Mouse (Mus musculus) neural tube, embryonic 13.5 days (tissue): Measurements from ENCODE around the gene Pdk3. TPM values are rescaled to one million over a fixed set of nuclear protein-coding genes. Genes with fewer than 3 reads are reported as not detected.

Experiments used
- ATAC-seq: fragments of 200-750 bp; cut with Nextera tagmentation; 2 replicates; pipeline ENCODE4 v1.8.0; 2017; ENCODE audit warnings: low read depth, mild to moderate bottlenecking, moderate TSS enrichment, moderate library complexity
- H3K27ac ChIP-seq: fragments of 300-500 bp; sonication (generic); replicated peaks from 2 replicates; pipeline ENCODE4 v1.5.1; 2015; ENCODE audit warnings: moderate library complexity, mild to moderate bottlenecking, inconsistent platforms
- H3K27me3 ChIP-seq: fragments of 300-500 bp; sonication (generic); 2 replicates; pipeline ENCODE4 v1.6.1; 2015; ENCODE audit warnings: mild to moderate bottlenecking, inconsistent platforms
- H3K36me3 ChIP-seq: fragments of 300-500 bp; sonication (generic); 2 replicates; pipeline ENCODE4 v1.6.1; 2015; ENCODE audit warnings: mild to moderate bottlenecking, inconsistent platforms
- H3K4me1 ChIP-seq: fragments of 300-500 bp; sonication (generic); replicated peaks from 2 replicates; pipeline ENCODE4 v1.6.1; 2015; ENCODE audit warnings: inconsistent platforms
- H3K4me2 ChIP-seq: fragments of 300-500 bp; sonication (generic); 2 replicates; pipeline ENCODE4 v1.6.1; 2015; ENCODE audit warnings: inconsistent platforms, mild to moderate bottlenecking, moderate library complexity
- H3K4me3 ChIP-seq: fragments of 300-500 bp; sonication (generic); 2 replicates; pipeline ENCODE4 v1.5.1; 2015; ENCODE audit warnings: mild to moderate bottlenecking, inconsistent platforms
- H3K9ac ChIP-seq: fragments of 300-500 bp; sonication (generic); 2 replicates; pipeline ENCODE4 v1.6.1; 2015; ENCODE audit warnings: moderate library complexity, mild to moderate bottlenecking, inconsistent platforms
- H3K9me3 ChIP-seq: fragments of 300-500 bp; sonication (generic); 2 replicates; pipeline ENCODE4 v1.6.1; 2016; ENCODE audit warnings: inconsistent platforms
- WGBS: fragments of 180-500 bp; shearing (Covaris S2); methylation state at CpG from one replicate; pipeline ENCODE4 v1.1.7; 2015; 5-methylcytosine and 5-hydroxymethylcytosine counted together
- polyA plus RNA-seq: library from polyadenylated mRNA; unstranded; fragments of >200 nt; fragmentation: Nextera tagmentation; extraction: Ambion mirVana; gene quantifications from 2 replicates; pipeline ENCODE4 v1.2.1, GENCODE M21; 2015

The Pdk3 gene
- polyA plus RNA-seq, 1 experiment from 2014 or later, result 25.5 TPM

DNA sequence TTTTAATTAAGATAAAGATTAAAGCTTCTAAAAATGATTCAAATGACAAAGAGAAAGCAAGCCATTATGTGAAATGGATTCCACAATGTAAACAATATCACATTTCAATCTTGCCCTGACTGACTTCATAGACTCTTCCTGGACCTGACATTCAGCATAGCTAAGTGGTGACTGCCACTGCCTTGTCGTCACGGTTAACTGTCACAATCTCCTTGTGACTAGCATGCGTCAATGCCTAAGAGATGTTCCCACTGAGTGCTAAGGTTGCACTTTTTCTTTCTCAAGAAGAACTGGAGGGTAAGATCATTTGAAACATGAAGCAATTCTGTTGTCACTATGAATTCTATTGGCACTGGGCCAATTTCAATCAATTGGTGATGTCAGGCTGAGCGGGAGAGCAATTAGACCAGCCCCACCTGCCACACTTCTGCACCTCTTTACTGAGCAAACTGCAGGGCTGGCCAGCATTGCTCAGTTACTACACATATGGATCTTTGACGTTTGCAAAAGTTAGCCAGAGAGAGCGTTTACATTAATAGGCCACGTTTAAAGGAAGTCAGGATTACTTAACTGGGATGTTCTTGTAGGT is 75.0 kb downstream of the Pdk3 start:
- H3K4me2 ChIP-seq, result no peak overlapping the region
- H3K36me3 ChIP-seq, result no peaks in the 10 kb centered on the region
- no peak for ATAC-seq
- WGBS, result 68% methylated on average over 7 of the region's 7 CpGs
- no peaks in the 10 kb centered on the region for H3K9me3 ChIP-seq
- no peak overlapping the region for H3K4me3 ChIP-seq
- H3K27me3 ChIP-seq, result no peaks in the 10 kb centered on the region
- no peak overlapping the region for H3K27ac ChIP-seq
- no peak overlapping the region for H3K9ac ChIP-seq
- peaks cover 9% of the 10 kb centered on the region; the same call in 1 of the 2 replicates for H3K4me1 ChIP-seq

DNA sequence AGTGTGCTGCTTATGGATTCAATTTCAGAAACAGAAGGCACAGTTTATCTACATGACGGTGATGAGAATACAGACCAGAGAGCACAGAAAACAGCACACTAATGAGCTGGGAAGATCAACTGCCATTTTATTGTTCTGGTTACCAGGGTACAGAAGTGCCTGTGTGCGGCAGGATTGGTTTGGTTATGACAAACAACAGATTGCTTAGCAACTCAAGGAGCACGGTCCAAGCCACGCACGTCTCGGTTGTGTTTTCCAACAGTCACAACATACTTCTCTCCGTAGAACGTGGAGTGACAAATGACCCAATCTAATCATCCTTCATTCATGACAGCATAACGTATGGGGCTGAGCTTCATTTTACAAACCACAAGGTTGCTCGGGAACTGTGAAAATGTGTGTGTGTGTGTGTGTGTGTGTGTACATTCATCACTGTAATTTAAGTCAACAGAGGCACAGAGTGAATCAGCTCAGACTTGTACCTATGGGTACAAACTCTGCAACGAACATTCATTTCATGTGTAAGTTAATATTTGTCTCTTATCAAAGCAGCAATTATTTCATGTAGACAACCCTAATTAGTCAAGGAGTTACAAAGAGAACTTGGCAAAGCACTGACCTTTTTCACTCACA is 76.7 kb downstream of the Pdk3 start:
- Histone ChIP-seq H3K9me3 (no peaks in the 10 kb centered on the region), H3K36me3 (no peaks in the 10 kb centered on the region), H3K4me3 (no peak overlapping the region), H3K4me1 (peaks cover 9% of the 10 kb centered on the region; the same call in 1 of the 2 replicates), H3K27me3 (no peaks in the 10 kb centered on the region), H3K4me2 (no peak overlapping the region), H3K27ac (no peak overlapping the region), H3K9ac (no peak overlapping the region)
- ATAC-seq, result no peak
- WGBS, result 63% methylated on average over 11 of the region's 11 CpGs

DNA sequence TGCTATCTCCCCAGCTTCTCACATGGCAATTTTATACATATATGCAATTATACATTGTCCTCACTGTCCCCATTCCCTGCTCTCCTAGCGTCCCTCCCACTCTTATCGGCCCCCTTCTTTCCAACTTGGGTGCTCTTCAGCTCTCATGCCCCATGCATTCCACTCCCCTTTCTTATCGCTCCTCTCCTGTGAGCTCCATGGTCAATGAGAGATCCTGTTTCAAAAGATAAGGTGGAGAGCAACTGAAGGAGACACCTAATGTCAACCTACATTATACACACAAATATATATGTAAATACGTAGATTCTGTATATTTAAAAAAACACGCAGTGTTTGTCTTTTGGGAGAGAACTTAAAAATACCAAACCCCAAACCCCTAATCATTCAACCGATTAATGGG is 81.4 kb downstream of the Pdk3 start:
- Histone ChIP-seq H3K4me1 (no peaks in the 10 kb centered on the region), H3K36me3 (no peaks in the 10 kb centered on the region), H3K9ac (no peak overlapping the region), H3K9me3 (no peaks in the 10 kb centered on the region), H3K27ac (no peak overlapping the region), H3K4me2 (no peak overlapping the region), H3K27me3 (no peaks in the 10 kb centered on the region), H3K4me3 (no peak overlapping the region)
- 90% methylated on average over 6 of the region's 6 CpGs for WGBS
- ATAC-seq, result no peak

DNA sequence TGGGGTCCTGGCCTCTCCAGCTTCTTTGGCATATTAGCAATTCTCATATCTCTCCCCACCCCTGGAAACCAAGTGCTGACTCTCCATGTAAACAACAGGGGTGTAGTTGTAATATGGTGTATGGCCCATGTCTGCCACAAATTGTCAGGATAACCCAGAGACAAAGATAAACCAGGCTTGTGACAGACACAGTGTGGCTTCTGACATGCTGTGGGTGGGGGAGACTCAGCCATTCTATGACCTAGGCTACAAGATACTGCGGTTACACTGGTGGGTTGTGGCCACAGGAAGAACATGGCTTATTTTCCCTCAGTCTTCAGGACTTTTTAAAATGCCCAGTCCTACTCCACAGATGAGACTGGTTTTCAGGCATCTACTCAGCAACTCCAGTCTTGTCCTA is 82.8 kb downstream of the Pdk3 start:
- WGBS, result 86% methylated on average over 1 of the region's 1 CpGs
- Histone ChIP-seq H3K36me3 (no peaks in the 10 kb centered on the region), H3K27me3 (no peaks in the 10 kb centered on the region), H3K4me2 (no peak overlapping the region), H3K4me3 (no peak overlapping the region), H3K4me1 (no peaks in the 10 kb centered on the region), H3K9ac (no peak overlapping the region), H3K9me3 (no peaks in the 10 kb centered on the region), H3K27ac (no peak overlapping the region)
- no peak for ATAC-seq

DNA sequence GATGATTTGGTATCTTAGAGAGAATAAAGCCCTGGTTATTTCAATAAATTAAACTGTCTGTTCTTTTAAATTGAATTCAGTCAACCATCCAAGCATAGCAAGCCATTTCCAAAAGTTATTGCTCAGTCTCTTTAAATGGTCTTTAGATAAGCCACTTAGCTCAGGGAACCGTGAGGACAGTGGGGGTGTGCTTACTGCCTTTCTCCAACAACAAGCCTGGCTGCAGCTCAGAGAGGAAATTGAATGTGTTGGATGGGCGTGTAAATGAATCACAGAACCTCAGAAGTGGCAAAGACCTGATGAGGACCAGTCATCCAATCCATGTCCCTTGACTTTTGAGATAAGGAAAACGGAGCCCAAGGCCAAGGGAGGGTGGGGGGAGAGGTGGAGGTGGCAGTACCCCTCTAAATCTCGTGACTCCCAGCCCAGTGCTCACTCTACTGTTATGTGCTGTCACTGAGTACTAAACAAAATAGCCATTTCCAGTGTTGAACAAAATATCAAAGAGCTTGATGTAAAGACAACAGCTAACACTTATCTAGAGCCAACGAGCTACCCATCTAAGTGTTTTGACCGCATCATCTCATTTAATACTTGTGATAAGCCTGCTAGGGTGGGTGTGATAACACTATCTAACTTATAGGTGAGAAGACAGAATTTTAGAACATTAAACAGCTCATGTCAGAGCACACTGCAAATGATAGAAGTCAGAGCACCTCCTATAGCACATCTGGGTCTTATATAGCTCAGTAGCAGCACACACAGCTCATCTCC is 98.8 kb downstream of the Pdk3 start:
- Histone ChIP-seq H3K36me3 (peaks cover 13% of the 10 kb centered on the region), H3K27me3 (no peaks in the 10 kb centered on the region), H3K27ac (no peak overlapping the region), H3K9ac (no peak overlapping the region), H3K4me3 (no peak overlapping the region), H3K9me3 (no peaks in the 10 kb centered on the region), H3K4me1 (0 out of 2 replicates have a peak, but pooled peaks cover 9% of the 10 kb centered on the region), H3K4me2 (no peak overlapping the region)
- no peak for ATAC-seq
- WGBS, result 57% methylated on average over 6 of the region's 6 CpGs

DNA sequence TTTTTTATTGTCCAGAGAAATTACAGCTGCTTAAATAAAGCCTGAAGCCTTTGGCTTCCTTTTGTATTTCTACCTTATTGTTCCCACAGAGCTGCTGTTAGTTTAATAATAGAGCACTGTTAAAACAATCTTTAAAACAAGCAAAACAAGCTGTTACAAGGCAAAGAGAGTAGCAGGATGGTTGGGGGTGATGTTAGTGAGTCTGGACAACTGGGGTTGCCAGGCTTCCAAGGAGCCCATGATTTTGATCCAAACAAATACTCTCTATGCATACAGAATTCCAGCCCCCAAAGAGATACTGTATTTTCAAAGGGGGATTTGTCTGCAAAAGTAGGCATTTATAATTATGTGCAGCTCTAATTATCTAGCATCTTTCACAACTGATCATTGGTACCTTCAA is 99.6 kb downstream of the Pdk3 start:
- Histone ChIP-seq H3K27ac (no peak overlapping the region), H3K4me3 (no peak overlapping the region), H3K4me2 (no peak overlapping the region), H3K36me3 (peaks cover 13% of the 10 kb centered on the region), H3K9me3 (no peaks in the 10 kb centered on the region), H3K9ac (no peak overlapping the region), H3K27me3 (no peaks in the 10 kb centered on the region), H3K4me1 (0 out of 2 replicates have a peak, but pooled peaks cover 9% of the 10 kb centered on the region)
- no peak for ATAC-seq

DNA sequence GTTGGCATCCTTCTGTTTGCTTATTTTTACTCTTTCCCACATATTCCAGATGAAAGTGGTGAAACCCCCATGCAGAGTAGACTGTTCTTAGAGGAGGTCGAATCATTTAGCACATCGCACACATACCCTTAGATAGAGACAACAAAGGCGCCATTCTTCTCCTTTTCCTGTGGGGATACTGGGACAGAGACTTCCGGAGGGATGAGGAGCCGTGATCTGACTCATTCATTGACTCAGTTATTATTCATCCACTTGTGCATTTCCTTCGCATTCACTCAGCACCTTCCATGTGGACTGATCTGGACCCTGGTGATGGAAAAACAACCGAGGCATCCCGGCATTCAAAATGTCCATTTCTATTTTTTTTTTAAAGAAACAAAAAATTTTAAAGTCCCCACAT is 101.1 kb downstream of the Pdk3 start:
- ATAC-seq, result no peak
- Histone ChIP-seq H3K4me2 (no peak overlapping the region), H3K36me3 (peaks cover 13% of the 10 kb centered on the region), H3K4me3 (no peak overlapping the region), H3K9ac (no peak overlapping the region), H3K4me1 (0 out of 2 replicates have a peak, but pooled peaks cover 9% of the 10 kb centered on the region), H3K27me3 (no peaks in the 10 kb centered on the region), H3K9me3 (no peaks in the 10 kb centered on the region), H3K27ac (no peak overlapping the region)
- WGBS, result 74% methylated on average over 8 of the region's 8 CpGs

DNA sequence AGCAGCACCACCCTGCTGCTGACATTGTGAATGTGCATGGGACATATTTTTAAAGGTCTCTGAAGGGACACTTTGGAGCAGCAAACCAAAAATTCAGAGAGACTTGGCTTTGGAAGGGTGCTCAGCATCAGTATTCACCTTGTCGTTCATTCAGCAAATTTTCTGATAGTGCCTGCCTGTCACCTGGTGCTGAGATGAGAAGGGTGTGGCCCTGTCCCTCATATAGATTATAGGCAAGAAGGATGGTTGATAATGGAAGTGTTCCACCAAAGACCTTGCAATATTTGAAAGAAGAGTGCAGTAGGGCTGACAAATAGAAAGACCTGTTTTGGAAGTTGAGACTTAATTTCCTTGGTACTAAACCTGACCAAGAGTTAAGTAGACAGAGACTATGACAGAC is 102.5 kb downstream of the Pdk3 start:
- H3K4me1 ChIP-seq, result 0 out of 2 replicates have a peak, but pooled peaks cover 9% of the 10 kb centered on the region
- H3K36me3 ChIP-seq, result 0 out of 2 replicates have a peak, but pooled peaks cover 4% of the 10 kb centered on the region
- no peaks in the 10 kb centered on the region for H3K9me3 ChIP-seq
- no peak overlapping the region for H3K4me2 ChIP-seq
- WGBS, result 81% methylated on average over 1 of the region's 1 CpGs
- no peaks in the 10 kb centered on the region for H3K27me3 ChIP-seq
- no peak for ATAC-seq
- no peak overlapping the region for H3K4me3 ChIP-seq
- H3K27ac ChIP-seq, result no peak overlapping the region
- H3K9ac ChIP-seq, result no peak overlapping the region

Other genes starting within 250 kb of the Pdk3 start
- 4.4 and 5.2 TPM in 2 replicates for gene Pola1, start 200.0 kb downstream of the Pdk3 start, polyA plus RNA-seq
- 21.8 and 22.3 TPM in 2 replicates for gene Pcyt1b, start 177.3 kb downstream of the Pdk3 start, polyA plus RNA-seq
- gene AU015836, start 136.5 kb upstream of the Pdk3 start, polyA plus RNA-seq, result not detected in 2 replicates